Mouse (Mus musculus) G1E (cell line): ENCODE measurements around the gene Xrcc5.

ENCODE experiments used
- CTCF ChIP-seq: IDR thresholded peaks from 2 replicates; pipeline ENCODE4 v1.5.1; 2012; ENCODE audit warnings: low read depth, low read length, inconsistent platforms, mixed read lengths
- GATA1 ChIP-seq: IDR thresholded peaks from 2 replicates; pipeline ENCODE4 v1.6.1; 2012; ENCODE audit warnings: borderline replicate concordance, low read length, inconsistent platforms, mixed read lengths
- TAL1 ChIP-seq: conservative IDR thresholded peaks from 2 replicates; pipeline ENCODE4 v1.6.1; 2012; ENCODE audit warnings: low read depth, low read length, inconsistent platforms, mixed read lengths

DNA sequence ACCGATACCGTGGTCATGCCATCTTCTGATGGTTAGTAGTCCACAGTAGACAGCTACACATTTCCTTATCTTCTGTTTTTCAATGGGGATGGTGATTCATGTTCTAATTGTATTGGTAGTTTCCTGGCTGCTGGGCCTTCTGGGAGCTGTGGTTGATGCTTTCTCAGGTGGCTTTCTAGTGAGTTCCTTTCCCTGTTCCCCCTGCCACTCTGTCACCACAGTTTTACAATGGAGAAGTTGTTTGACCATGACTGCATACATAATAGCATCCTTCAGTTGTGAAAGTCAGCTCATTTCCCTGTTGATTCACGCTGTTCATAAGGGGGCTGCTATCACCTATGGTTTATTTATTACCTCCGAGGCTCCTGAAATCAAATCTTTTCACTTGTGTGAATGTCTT is 53.6 kb downstream of the Xrcc5 start:
- no peak for TF ChIP-seq GATA1
- TF ChIP-seq CTCF = no peak
- TF ChIP-seq TAL1 = no peak
